Mouse (Mus musculus): ENCODE data around the gene Sncg. TPM values are rescaled to one million over a fixed set of nuclear protein-coding genes. Genes with fewer than 3 reads are reported as not detected.

The Sncg gene
- total and polyA plus RNA-seq, 2 experiments from 2014 or later = 0.31 to 0.92 TPM

GRCm38 (mm10) chr14:34397871-34398270, 23.3 kb upstream of the Sncg start:
- Histone ChIP-seq H3K4me3 (ENCODE audit: low read depth, low read length) (no peak overlapping the region), H3K27ac (ENCODE audit: low read depth) (no peak overlapping the region), H3K4me2 (ENCODE audit: low read depth, low read length) (no peak overlapping the region), H3K36me3 (replicated peaks; ENCODE audit: control insufficient read depth, insufficient read depth, low read length) (peaks cover 15% of the 10 kb centered on the region), H3K27me3 (ENCODE audit: control insufficient read depth, insufficient read depth, low read length) (no peaks in the 10 kb centered on the region), H3K4me1 (ENCODE audit: control insufficient read depth, insufficient read depth) (no peaks in the 10 kb centered on the region), H3K9me3 (replicated peaks; ENCODE audit: control insufficient read depth, low read length) (no peaks in the 10 kb centered on the region), H3K9ac (replicated peaks; ENCODE audit: low read depth, low read length) (no peak overlapping the region)
- ATAC-seq (ENCODE audit: insufficient read depth, low read depth) (no peak), DNase-seq (ENCODE audit: low spot score) (no peak)
- whole genome bisulfite sequencing = 74% methylated on average over 5 of the region's 5 CpGs
- no peak for TF ChIP-seq CTCF (IDR thresholded peaks at IDR 0.05; ENCODE audit: low read depth)
- no peak for TF ChIP-seq EP300 (IDR thresholded peaks at IDR 0.05; ENCODE audit: low read depth)

DNA sequence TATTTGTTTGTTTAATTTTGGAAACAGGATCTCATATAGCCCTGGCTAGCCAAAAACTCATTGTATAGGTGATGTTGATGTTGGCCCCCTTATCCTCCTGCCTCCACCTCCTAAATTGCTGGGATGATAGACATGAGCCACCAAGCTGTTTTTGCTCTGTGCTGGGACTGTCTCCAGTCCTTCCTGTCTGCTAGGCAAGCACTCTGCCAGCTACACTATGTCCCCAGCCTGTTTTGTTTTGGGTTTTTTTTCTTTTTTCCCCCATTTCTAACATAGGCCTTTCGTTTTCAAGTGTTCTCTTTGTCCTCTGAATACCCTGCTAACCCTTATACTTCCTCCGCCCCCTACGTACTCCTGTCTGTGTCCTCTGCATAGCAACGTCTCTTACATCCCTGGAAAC, 18.7 kb upstream of the Sncg start:
- TF ChIP-seq CTCF (IDR thresholded peaks at IDR 0.05; ENCODE audit: low read depth) (no peak), EP300 (IDR thresholded peaks at IDR 0.05; ENCODE audit: low read depth) (no peak)
- no peak for ATAC-seq (ENCODE audit: insufficient read depth, low read depth)
- H3K36me3 ChIP-seq (replicated peaks; ENCODE audit: control insufficient read depth, insufficient read depth, low read length) = peaks cover 5% of the 10 kb centered on the region; the same call in 1 of the 2 replicates

DNA sequence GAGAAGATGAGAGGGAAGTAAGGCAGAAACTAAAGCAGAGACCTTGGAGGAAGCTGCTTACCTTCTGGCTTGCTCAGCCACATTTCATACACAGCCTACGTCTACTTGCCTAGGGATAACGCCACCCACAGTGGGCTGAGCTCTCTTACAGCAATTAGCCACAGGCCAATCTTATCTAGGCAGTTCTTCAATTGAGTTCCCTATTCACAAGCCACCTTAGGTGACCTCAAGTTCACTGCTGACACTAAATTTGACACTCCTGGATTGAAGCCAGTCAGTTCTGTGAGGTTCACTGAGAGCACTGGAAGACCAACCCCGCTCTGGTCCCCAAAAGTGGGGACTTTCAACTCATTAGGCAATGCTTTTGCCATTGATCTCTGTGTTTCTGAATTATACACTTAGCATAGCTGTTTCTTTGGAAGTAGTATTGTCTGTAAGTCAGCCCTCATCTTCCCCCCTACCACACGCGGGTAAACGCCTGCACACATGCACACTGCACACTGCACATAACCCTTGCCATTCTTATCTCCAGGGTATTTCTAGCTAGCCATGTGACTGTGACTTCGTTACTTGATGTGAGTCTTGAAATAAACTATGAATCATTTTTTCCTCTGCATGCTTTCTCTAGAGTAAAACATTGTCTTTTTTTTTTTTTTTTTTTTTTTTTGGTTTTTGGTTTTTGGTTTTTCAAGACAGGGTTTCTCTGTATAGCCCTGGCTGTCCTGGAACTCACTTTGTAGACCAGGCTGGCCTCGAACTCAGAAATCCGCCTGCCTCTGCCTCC, 8.5 kb upstream of the Sncg start:
- H3K4me2 ChIP-seq (ENCODE audit: low read depth, low read length) = no peak overlapping the region
- no peak overlapping the region for H3K27ac ChIP-seq (ENCODE audit: low read depth)
- H3K4me3 ChIP-seq (ENCODE audit: low read depth, low read length) = no peak overlapping the region
- DNase-seq (ENCODE audit: low spot score) = no peak
- WGBS = 76% methylated on average over 8 of the region's 9 CpGs
- no peaks in the 10 kb centered on the region for H3K36me3 ChIP-seq (replicated peaks; ENCODE audit: control insufficient read depth, insufficient read depth, low read length)
- H3K4me1 ChIP-seq (ENCODE audit: control insufficient read depth, insufficient read depth) = peaks cover 6% of the 10 kb centered on the region; the same call in 1 of the 2 replicates
- H3K9ac ChIP-seq (replicated peaks; ENCODE audit: low read depth, low read length) = no peak overlapping the region
- no peaks in the 10 kb centered on the region for H3K27me3 ChIP-seq (ENCODE audit: control insufficient read depth, insufficient read depth, low read length)
- no peak for ATAC-seq (ENCODE audit: insufficient read depth, low read depth)
- TF ChIP-seq EP300 (IDR thresholded peaks at IDR 0.05; ENCODE audit: low read depth) (no peak), CTCF (IDR thresholded peaks at IDR 0.05; ENCODE audit: low read depth) (no peak)
- H3K9me3 ChIP-seq (replicated peaks; ENCODE audit: control insufficient read depth, low read length) = no peaks in the 10 kb centered on the region

More for the DNA sequence above, 18.7 kb upstream of the Sncg start:
- WGBS = 63% methylated on average over 4 of the region's 4 CpGs
- Histone ChIP-seq H3K9me3 (replicated peaks; ENCODE audit: control insufficient read depth, low read length) (no peaks in the 10 kb centered on the region), H3K9ac (replicated peaks; ENCODE audit: low read depth, low read length) (no peak overlapping the region), H3K4me3 (ENCODE audit: low read depth, low read length) (no peak overlapping the region), H3K4me1 (ENCODE audit: control insufficient read depth, insufficient read depth) (no peaks in the 10 kb centered on the region), H3K27ac (ENCODE audit: low read depth) (no peak overlapping the region), H3K27me3 (ENCODE audit: control insufficient read depth, insufficient read depth, low read length) (no peaks in the 10 kb centered on the region), H3K4me2 (ENCODE audit: low read depth, low read length) (no peak overlapping the region)
- DNase-seq (ENCODE audit: low spot score) = no peak

DNA sequence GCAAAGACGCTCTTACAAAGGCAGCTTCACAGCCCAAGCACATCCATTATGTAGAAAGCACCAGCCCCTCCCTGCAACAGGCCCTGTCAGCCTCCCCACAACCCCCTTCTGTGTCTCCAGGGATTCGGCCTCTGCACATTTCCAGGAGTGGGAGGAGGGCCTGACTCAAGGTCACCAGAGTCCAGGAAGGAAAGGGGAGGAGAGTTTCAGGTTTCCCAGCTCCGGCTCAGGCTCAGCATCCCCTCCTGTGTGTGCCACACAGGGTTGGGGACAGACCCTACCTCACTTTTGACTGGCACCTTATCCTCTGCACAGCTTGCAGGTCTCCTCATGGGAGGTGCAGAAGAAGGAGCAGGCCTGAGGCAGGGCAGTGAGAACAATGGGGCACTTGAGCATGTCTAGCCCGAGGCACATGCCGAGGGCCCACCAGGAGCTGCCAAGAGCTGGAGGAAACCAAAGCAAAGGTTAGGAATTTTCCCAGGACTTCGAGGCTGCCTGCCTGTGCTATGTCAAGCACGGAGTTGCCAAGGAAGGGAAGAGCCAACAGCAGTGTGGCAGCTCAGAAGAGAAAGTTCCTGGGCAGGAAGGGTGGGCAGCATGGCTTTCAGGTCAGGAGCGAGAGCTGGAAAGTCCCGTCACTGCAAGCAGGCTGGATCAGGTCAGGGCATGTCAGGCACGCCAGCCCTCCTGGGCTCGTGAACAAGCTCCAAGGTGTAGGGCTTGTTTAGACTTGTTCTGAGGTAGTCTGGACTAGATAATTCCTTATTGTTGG, 4.2 kb upstream of the Sncg start:
- Histone ChIP-seq H3K27ac (ENCODE audit: low read depth) (peak overlapping the region; percentile 67), H3K9me3 (replicated peaks; ENCODE audit: control insufficient read depth, low read length) (no peaks in the 10 kb centered on the region), H3K27me3 (ENCODE audit: control insufficient read depth, insufficient read depth, low read length) (no peaks in the 10 kb centered on the region), H3K4me3 (ENCODE audit: low read depth, low read length) (no peak overlapping the region), H3K4me1 (ENCODE audit: control insufficient read depth, insufficient read depth) (peaks cover 6% of the 10 kb centered on the region; the same call in 1 of the 2 replicates), H3K9ac (replicated peaks; ENCODE audit: low read depth, low read length) (no peak overlapping the region), H3K36me3 (replicated peaks; ENCODE audit: control insufficient read depth, insufficient read depth, low read length) (no peaks in the 10 kb centered on the region), H3K4me2 (ENCODE audit: low read depth, low read length) (peak overlapping the region; percentile 51)
- ATAC-seq (ENCODE audit: insufficient read depth, low read depth) = peak; percentile 66
- TF ChIP-seq EP300 (IDR thresholded peaks at IDR 0.05; ENCODE audit: low read depth) (0 out of 2 replicates have a peak, but pooled peaks have one; percentile 21), CTCF (IDR thresholded peaks at IDR 0.05; ENCODE audit: low read depth) (no peak)
- peak; percentile 64 for DNase-seq (ENCODE audit: low spot score)
- WGBS = 33% methylated on average over 11 of the region's 11 CpGs

- Histone ChIP-seq H3K9me3 (replicated peaks; ENCODE audit: control insufficient read depth, low read length) (no peaks in the 10 kb centered on the region), H3K4me1 (ENCODE audit: control insufficient read depth, insufficient read depth) (peaks cover 6% of the 10 kb centered on the region; the same call in 1 of the 2 replicates), H3K27me3 (ENCODE audit: control insufficient read depth, insufficient read depth, low read length) (no peaks in the 10 kb centered on the region), H3K4me2 (ENCODE audit: low read depth, low read length) (peak overlapping the region; percentile 51), H3K27ac (ENCODE audit: low read depth) (peak overlapping the region; percentile 67), H3K9ac (replicated peaks; ENCODE audit: low read depth, low read length) (no peak overlapping the region), H3K4me3 (ENCODE audit: low read depth, low read length) (peak overlapping the region; percentile 36), H3K36me3 (replicated peaks; ENCODE audit: control insufficient read depth, insufficient read depth, low read length) (no peaks in the 10 kb centered on the region)
- TF ChIP-seq CTCF (IDR thresholded peaks at IDR 0.05; ENCODE audit: low read depth) (no peak), EP300 (IDR thresholded peaks at IDR 0.05; ENCODE audit: low read depth) (no peak)
- DNase-seq (ENCODE audit: low spot score) = no peak
- 72% methylated on average over 4 of the region's 4 CpGs for WGBS
- ATAC-seq (ENCODE audit: insufficient read depth, low read depth) = no peak
Measured at GRCm38 (mm10) chr14:34377121-34377520, 2.5 kb upstream of the Sncg start.

Measured in heart, postnatal 0 days (tissue).